Mouse (Mus musculus) testis, adult 10 weeks (tissue): ENCODE data around the gene Manba. TPM values are rescaled to one million over a fixed set of nuclear protein-coding genes. Genes with fewer than 3 reads are reported as not detected.

Experiments
- polyA plus RNA-seq: library from polyadenylated mRNA; stranded (reverse); fragments of 350-450 nt; fragmentation: Illumina TruSeq; extraction: RNeasy Lipid Tissue Mini Kit (QIAGEN cat#74804); gene quantifications from one replicate; pipeline ENCODE4 v1.2.3, GENCODE M21; 2014; ENCODE audit warnings: low read depth, low replicate concordance

Gene Manba
- 11.9 TPM for polyA plus RNA-seq

DNA sequence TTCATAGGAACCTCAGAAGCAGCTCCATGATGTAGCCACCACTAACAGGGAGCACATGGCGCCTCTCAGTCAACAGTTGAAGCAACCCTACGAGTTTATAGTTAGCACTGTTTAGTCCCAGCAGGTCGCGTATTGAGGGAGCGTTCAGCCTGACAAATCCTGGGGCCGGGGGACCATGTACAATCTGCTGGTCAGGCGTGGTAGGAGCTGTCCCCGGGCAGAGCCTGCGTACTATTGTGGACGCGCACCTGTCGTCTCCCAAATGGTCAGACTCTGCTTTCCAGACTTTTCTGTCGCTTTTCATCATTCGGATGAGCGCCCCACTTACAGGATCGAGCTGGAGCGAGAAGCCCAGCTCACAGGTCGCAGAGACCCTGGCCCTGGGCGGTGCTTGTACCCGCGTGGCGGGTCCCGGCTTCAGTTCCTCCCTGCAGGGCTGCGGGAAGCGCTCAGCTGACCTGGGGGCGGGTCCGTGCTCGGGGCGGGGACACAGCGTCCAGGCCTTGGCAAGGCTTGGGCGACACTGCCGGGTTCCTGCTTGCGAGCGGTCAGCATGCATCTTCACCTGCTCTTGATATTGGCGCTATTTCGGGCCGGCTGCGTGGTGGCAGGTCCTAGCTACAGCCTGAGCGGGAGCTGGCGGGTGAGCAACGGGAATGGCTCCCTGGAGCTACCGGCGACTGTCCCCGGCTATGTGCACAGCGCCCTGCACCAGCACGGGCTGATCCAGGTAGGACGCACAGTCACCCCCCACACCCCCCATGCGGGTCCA lies at the start of gene Manba:
TSS of gene Manba (plus strand) at position 484 of the 772 bp plus-strand sequence.

DNA sequence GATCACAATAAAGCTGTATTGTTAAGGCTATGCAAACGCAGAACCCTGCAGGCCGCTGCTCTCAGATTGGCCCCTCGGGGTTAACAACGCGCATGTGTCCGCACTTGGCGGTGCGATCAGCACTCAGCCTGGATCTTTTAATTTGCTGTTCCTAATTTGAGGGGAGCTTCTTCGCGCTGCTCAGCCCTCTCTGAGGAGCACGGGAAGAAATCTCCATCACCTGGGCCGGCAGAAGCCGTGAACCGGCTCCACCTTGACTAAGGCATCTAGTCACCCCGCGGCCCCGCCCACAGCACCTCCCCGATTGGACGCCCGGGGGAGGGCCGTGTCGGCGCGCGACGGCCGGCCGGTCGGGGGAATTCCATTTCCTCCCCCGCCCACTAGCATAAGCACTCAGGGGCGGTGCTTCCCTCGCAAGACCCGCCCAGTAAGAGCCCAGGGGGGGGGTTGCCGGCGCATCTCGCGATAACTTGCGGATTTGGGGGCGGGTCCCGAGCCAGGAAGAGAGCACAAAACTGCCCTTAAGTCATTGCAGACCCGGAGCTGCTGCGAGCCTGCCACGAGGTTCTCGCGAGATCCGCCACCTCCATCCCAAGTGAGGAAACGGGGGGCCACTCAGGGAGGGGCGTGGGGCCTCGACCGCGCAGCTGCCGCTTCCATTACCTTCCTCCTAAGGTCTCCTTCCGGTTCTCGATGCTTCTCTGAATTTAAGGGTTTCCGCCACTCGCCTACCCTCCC lies 47.5 kb upstream of the Manba start, which contains the start of gene Ube2d3:
TSS of gene Ube2d3 (plus strand) at position 392 of the 738 bp plus-strand sequence.

Other genes starting within 250 kb of the Manba start
- gene Bdh2, start 204.4 kb upstream of the Manba start, polyA plus RNA-seq = 0.55 TPM
- gene Slc9b2, start 177.9 kb upstream of the Manba start, polyA plus RNA-seq = not detected
- 342 TPM for gene Slc9b1, start 137.6 kb upstream of the Manba start, polyA plus RNA-seq
- 24.1 TPM for gene Cisd2, start 61.7 kb upstream of the Manba start, polyA plus RNA-seq
- 1,458 TPM for gene Ube2d3, start 47.5 kb upstream of the Manba start, polyA plus RNA-seq
- gene Nfkb1, start 205.9 kb downstream of the Manba start, polyA plus RNA-seq = 2.6 TPM